Mouse (Mus musculus): ENCODE measurements around the gene Adgrf3.

Adgrf3 gene

GRCm38 (mm10) chr5:30148133-30148920 is 57.2 kb downstream of the Adgrf3 start:
- no peak for DNase-seq

DNA sequence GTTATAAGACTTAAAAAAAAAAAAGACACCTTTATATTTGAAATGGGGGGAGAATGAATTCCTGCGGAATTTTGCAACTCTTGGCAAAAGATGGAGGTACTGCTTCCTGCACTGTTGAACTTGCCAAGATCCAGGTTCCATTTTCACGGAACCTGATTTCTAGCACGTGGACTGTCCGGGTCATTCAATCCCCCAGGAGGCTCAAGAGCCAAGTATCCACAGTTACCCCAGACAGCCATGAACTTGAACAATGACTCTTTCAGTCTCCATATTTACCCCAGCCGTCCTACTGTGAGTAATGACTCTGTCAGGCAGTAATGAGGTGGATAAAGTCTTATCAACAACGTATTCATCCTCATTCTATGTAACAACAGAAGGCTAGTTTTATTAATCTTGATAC is 59.0 kb downstream of the Adgrf3 start:
- DNase-seq, result no peak
